Mouse (Mus musculus) MEL (cell line): ENCODE results near the gene Eif4a2. TPM values are rescaled to one million over a fixed set of nuclear protein-coding genes. Genes with fewer than 3 reads are reported as not detected.

Experiments used
- DNase-seq: peaks from one replicate; pipeline ENCODE4 v3.0.0; 2011; ENCODE audit warnings: low read depth, low spot score
- H3K27ac ChIP-seq: 2 replicates; pipeline ENCODE4 v1.5.1; 2012; ENCODE audit warnings: low read depth, mild to moderate bottlenecking, control low read depth, low read length, moderate library complexity; ENCODE audit not compliant: control insufficient read depth
- H3K27me3 ChIP-seq, 2 experiments: fragments of 150-350 bp in 1 of 2; sonication (generic) in 1 of 2; 2 replicates each; pipeline ENCODE4 v1.6.1; 2012; ENCODE audit warnings: low read length in 2 of 2, mild to moderate bottlenecking in 2 of 2, improper control_type of control experiment in 1 of 2, moderate library complexity in 1 of 2; ENCODE audit not compliant: insufficient read depth in 2 of 2, control insufficient read depth in 1 of 2
- H3K36me3 ChIP-seq, 2 experiments: 2 replicates each; pipeline ENCODE4 v1.6.1; 2012 to 2014; ENCODE audit warnings: low read length in 2 of 2, improper control_type of control experiment in 1 of 2, inconsistent platforms in 1 of 2, mild to moderate bottlenecking in 1 of 2; ENCODE audit not compliant: insufficient read depth in 2 of 2, control insufficient read depth in 1 of 2
- H3K4me1 ChIP-seq, 2 experiments: fragments of 150-350 bp in 1 of 2; sonication (generic) in 1 of 2; 2 replicates each; pipeline ENCODE4 v1.6.1; 2012; ENCODE audit warnings: low read length in 2 of 2, improper control_type of control experiment in 1 of 2, mild to moderate bottlenecking in 1 of 2; ENCODE audit not compliant: insufficient read depth in 2 of 2, control insufficient read depth in 1 of 2
- H3K4me3 ChIP-seq, 2 experiments: fragments of 150-350 bp in 1 of 2; sonication (generic) in 1 of 2; 2 replicates each; pipeline ENCODE4 v1.5.1; 2012; ENCODE audit warnings: low read depth in 2 of 2, low read length in 2 of 2, mild to moderate bottlenecking in 2 of 2, moderate library complexity in 2 of 2, control low read depth in 1 of 2, improper control_type of control experiment in 1 of 2; ENCODE audit not compliant: control insufficient read depth in 1 of 2, insufficient read depth in 1 of 2
- H3K79me2 ChIP-seq: 2 replicates; pipeline ENCODE4 v1.6.1; 2012; ENCODE audit warnings: mild to moderate bottlenecking, low read length, moderate library complexity; ENCODE audit not compliant: control insufficient read depth, poor library complexity, insufficient read depth
- H3K9ac ChIP-seq: 2 replicates; pipeline ENCODE4 v1.6.1; 2012; ENCODE audit warnings: low read depth, mild to moderate bottlenecking, control low read depth, low read length, moderate library complexity; ENCODE audit not compliant: control insufficient read depth, poor library complexity, severe bottlenecking
- H3K9me3 ChIP-seq: fragments of 150-350 bp; sonication (generic); replicated peaks from 2 replicates; pipeline ENCODE4 v1.6.1; 2012; ENCODE audit warnings: mild to moderate bottlenecking, low read length, improper control_type of control experiment, moderate library complexity; ENCODE audit not compliant: insufficient read depth
- GABPA ChIP-seq: IDR thresholded peaks from 2 replicates; pipeline ENCODE4 v1.6.1; 2012; ENCODE audit warnings: low read depth, mild to moderate bottlenecking, inconsistent platforms, low read length, improper control_type of control experiment, moderate library complexity
- HCFC1 ChIP-seq: IDR thresholded peaks from 2 replicates; pipeline ENCODE4 v1.6.1; 2012; ENCODE audit warnings: low read depth, mild to moderate bottlenecking, inconsistent platforms, low read length, improper control_type of control experiment, moderate library complexity
- KAT2A ChIP-seq: conservative IDR thresholded peaks from 2 replicates; pipeline ENCODE4 v1.6.1; 2012; ENCODE audit warnings: low read depth, low read length, improper control_type of control experiment, inconsistent platforms
- MAFK ChIP-seq: IDR thresholded peaks from 2 replicates; pipeline ENCODE4 v1.6.1; 2011; ENCODE audit warnings: low read depth, mild to moderate bottlenecking, low read length, improper control_type of control experiment, borderline replicate concordance
- MAX ChIP-seq: IDR thresholded peaks from 2 replicates; pipeline ENCODE4 v1.6.1; 2011; ENCODE audit warnings: low read length, improper control_type of control experiment
- NELFE ChIP-seq: IDR thresholded peaks from 2 replicates; pipeline ENCODE4 v1.6.1; 2011; ENCODE audit warnings: low read depth, low read length, improper control_type of control experiment
- POLR2A ChIP-seq, 2 experiments: IDR thresholded peaks; 2 replicates each; pipeline ENCODE4 v1.6.1; 2011 to 2012; ENCODE audit warnings: low read length in 2 of 2, mild to moderate bottlenecking in 2 of 2, control low read depth in 1 of 2, improper control_type of control experiment in 1 of 2, low read depth in 1 of 2, moderate library complexity in 1 of 2; ENCODE audit not compliant: control insufficient read depth in 1 of 2, insufficient read depth in 1 of 2, poor library complexity in 1 of 2
- POLR2AphosphoS2 ChIP-seq: IDR thresholded peaks from 2 replicates; pipeline ENCODE4 v1.6.1; 2011; ENCODE audit warnings: low read length, improper control_type of control experiment
- POLR2AphosphoS5 ChIP-seq: IDR thresholded peaks from 2 replicates; pipeline ENCODE4 v1.6.1; 2012; ENCODE audit warnings: low read depth, borderline replicate concordance, mild to moderate bottlenecking, inconsistent platforms, low read length, moderate library complexity, mixed read lengths
- SMC3 ChIP-seq: IDR thresholded peaks from 2 replicates; pipeline ENCODE4 v1.6.1; 2011; ENCODE audit warnings: low read depth, low read length, improper control_type of control experiment
- TAL1 ChIP-seq: IDR thresholded peaks from 2 replicates; pipeline ENCODE4 v1.6.1; 2012; ENCODE audit warnings: mild to moderate bottlenecking, inconsistent platforms, low read length, moderate library complexity, mixed read lengths
- TBP ChIP-seq: IDR thresholded peaks from 2 replicates; pipeline ENCODE4 v1.8.0; 2011; ENCODE audit warnings: low read depth, low read length, improper control_type of control experiment
- polyA plus RNA-seq, 2 experiments: library from polyadenylated mRNA; stranded (reverse) in 1 of 2; unstranded in 1 of 2; fragments of >175 nt in 1 of 2; fragments of >200 nt in 1 of 2; gene quantifications; 2 replicates each; pipeline versions ENCODE4 v1.2.1 to v1.2.4; 2012; ENCODE audit warnings: low replicate concordance in 2 of 2, low read depth in 1 of 2; ENCODE audit not compliant: insufficient read length in 2 of 2, insufficient read depth in 1 of 2, missing spikeins in 1 of 2
- total RNA-seq: library from RNA; depleted of rRNA; stranded (reverse); fragments of 300-350 nt; gene quantifications from 2 replicates; pipeline ENCODE4 v1.2.3, GENCODE M21; 2012

Eif4a2 gene
- total and polyA plus RNA-seq, 3 experiments = 248 to 2,083 (median 290) TPM

GRCm38 (mm10) chr16:23112861-23113435 lies 5.7 kb downstream of the Eif4a2 start:
- H3K9me3 ChIP-seq = no peaks in the 10 kb centered on the region
- peak overlapping the region; percentile 68 for H3K27ac ChIP-seq
- no peak for DNase-seq
- peak overlapping the region in 1 of 2 experiments; percentile 45; a peak in 2 of 4 replicates for H3K4me3 ChIP-seq
- H3K27me3 ChIP-seq = no peaks in the 10 kb centered on the region
- peak overlapping the region; percentile 80 for H3K9ac ChIP-seq
- no peak for TF ChIP-seq GABPA
- no peak; the same call in 1 of the 2 replicates for TF ChIP-seq TAL1
- TF ChIP-seq SMC3 = no peak
- peaks cover 15 to 26% of the 10 kb centered on the region in 2 experiments for H3K36me3 ChIP-seq
- no peaks in the 10 kb centered on the region for H3K4me1 ChIP-seq
- peaks cover 45% of the 10 kb centered on the region for H3K79me2 ChIP-seq

DNA sequence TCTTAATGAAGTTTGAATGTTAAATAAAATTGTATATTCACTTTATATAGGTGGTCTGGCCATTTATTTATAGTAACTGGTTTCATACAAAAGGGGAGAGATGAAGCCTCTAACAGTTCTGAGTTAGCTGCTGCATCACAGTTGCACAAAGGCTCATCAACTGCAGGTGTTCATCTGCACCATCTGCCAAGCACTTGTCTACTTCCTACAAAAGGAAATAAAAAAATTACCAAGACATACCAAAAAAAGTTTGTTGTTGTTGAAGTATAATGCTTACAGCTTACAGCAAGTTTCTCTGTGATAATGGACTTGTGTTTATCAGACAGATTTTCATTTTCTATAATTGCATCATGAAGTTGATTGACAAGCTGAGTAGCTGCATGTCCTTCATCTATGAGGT lies 6.7 kb downstream of the Eif4a2 start:
- H3K4me1 ChIP-seq = no peaks in the 10 kb centered on the region
- no peak overlapping the region for H3K4me3 ChIP-seq
- no peak overlapping the region for H3K9ac ChIP-seq
- no peaks in the 10 kb centered on the region for H3K27me3 ChIP-seq
- H3K9me3 ChIP-seq = no peaks in the 10 kb centered on the region
- peak; percentile 70 for DNase-seq
- peaks cover 35% of the 10 kb centered on the region for H3K79me2 ChIP-seq
- TF ChIP-seq GABPA (no peak), POLR2AphosphoS5 (0 out of 2 replicates have a peak, but pooled peaks have one; percentile 7), NELFE (no peak)
- H3K27ac ChIP-seq = no peak overlapping the region; the same call in 1 of the 2 replicates
- H3K36me3 ChIP-seq = peaks cover 15 to 22% of the 10 kb centered on the region in 2 experiments

DNA sequence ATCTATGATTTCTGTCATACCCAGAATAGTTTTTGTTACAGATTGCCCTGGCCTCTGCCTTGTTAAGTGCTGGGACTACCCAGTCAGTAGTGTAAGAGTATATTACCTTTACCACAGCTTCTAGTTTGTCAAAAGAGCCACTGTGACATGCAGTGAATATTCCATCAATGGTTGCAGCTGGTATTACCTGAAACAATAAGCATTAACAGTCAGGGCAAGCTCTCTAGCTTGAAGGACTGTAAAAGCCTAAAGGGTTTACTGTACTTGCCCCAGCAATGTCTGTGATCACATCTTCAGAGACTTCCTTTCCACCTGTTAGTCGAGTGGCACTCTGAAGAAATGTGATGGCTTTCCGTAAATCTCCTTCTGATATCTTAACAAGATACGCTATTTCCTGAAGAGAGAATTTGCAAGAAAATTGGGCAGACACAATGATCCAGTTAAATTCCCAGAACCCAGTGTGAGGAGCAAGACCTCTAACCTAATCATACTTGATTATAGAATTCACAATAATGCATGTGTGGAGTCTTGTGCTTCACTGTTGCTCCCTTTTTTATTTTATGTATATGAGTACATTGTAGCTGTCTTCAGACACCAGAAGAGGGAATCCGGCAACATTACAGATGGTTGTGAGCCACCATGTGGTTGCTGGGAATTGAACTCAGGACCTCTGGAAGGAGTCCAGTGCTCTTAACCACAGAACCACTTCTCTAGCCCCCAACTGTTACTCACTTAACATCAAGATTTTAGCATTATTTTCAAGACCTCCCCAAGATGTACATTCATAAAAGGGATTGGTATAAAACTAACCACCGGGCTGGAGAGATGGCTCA lies 7.3 kb downstream of the Eif4a2 start:
- no peak overlapping the region for H3K4me3 ChIP-seq
- no peaks in the 10 kb centered on the region for H3K27me3 ChIP-seq
- no peaks in the 10 kb centered on the region for H3K4me1 ChIP-seq
- H3K79me2 ChIP-seq = peaks cover 28% of the 10 kb centered on the region
- TF ChIP-seq POLR2AphosphoS2 (no peak), MAFK (no peak), POLR2A (IDR thresholded peaks at IDR 0.05; ENCODE audit: control insufficient read depth in 1 of 2, insufficient read depth in 1 of 2, low read depth in 1 of 2, low read length in 2 of 2, poor library complexity in 1 of 2) (peak in 1 of 2 experiments; percentile 69; a peak in 2 of 4 replicates), TBP (peak; percentile 72; the same call in 1 of the 2 replicates), KAT2A (no peak), HCFC1 (no peak), MAX (no peak), POLR2AphosphoS5 (no peak)
- H3K27ac ChIP-seq = peak overlapping the region; percentile 18
- no peak overlapping the region for H3K9ac ChIP-seq
- no peaks in the 10 kb centered on the region for H3K9me3 ChIP-seq
- peaks cover 15 to 21% of the 10 kb centered on the region in 2 experiments for H3K36me3 ChIP-seq
- peak; percentile 78 for DNase-seq
